Mouse (Mus musculus): Measurements from ENCODE around the gene Itga7.

DNA sequence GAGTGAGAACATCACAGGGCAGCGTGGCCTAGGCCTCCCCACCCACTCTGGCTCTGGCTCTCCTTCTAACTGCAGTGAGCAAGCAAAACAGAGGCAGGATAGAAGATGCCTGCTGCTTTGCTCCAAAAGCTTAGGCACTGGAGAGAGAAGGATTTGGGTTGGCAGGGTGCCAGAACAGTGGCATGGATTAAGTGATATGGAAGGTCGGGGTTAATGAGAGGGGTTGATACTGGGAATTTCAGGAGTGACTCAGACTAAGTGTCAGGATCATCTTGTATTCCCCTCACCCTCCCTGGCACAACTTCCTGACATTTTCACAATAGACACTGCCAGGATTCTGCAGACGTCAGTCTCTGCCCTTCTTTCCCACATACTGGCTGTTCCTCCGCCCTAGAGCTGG lies 5.3 kb upstream of the Itga7 start:
- no peak for TF ChIP-seq EP300 (optimal IDR thresholded peaks at IDR 0.05)
- TF ChIP-seq CTCF (IDR thresholded peaks at IDR 0.05; ENCODE audit: low read depth): no peak
